Mouse (Mus musculus) ES-Bruce4 (cell line): Measurements from ENCODE around the gene Vdac1.

ENCODE experiments used
- CTCF ChIP-seq: IDR thresholded peaks from one replicate; pipeline ENCODE4 v1.8.1; 2011; ENCODE audit warnings: low read depth, low read length
- EP300 ChIP-seq: IDR thresholded peaks from 2 replicates; pipeline ENCODE4 v1.6.1; 2011; ENCODE audit warnings: low read depth, low read length; ENCODE audit not compliant: insufficient read depth
- POLR2A ChIP-seq: IDR thresholded peaks from one replicate; pipeline ENCODE4 v1.8.1; 2011; ENCODE audit warnings: low read length; ENCODE audit not compliant: insufficient read depth

- TF ChIP-seq CTCF (no peak), EP300 (no peak), POLR2A (no peak)
These were observed 33.8 kb downstream of the Vdac1 start for GRCm38 (mm10) chr11:52394494-52394893.
